8 mouse cellular contexts compared by ENCODE assay signal in genomic region chr1:92648673-92649072, GRCm38 (mm10). TPM values are rescaled to one million over a fixed set of nuclear protein-coding genes. Genes with fewer than 3 reads are reported as not detected.
DNase-seq lines count a peak whose midpoint lies in the region; ATAC-seq and TF ChIP-seq lines count a peak whose summit lies in the region.

Gene Otos, minus strand, starts transcription at chr1:92648841.

- 0 out of 2 replicates have a peak within 1 kb of the TSS, but pooled peaks have one; percentile 9 for H3K27ac ChIP-seq in midbrain, embryonic 10.5 days (replicated peaks)
- no peak within 1 kb of the TSS for H3K27ac ChIP-seq in midbrain, embryonic 16.5 days (ENCODE audit: low read length)
- H3K27ac ChIP-seq in intestine, postnatal 0 days (ENCODE audit: low read depth, low read length), result no peak within 1 kb of the TSS
- no peak within 1 kb of the TSS for H3K27ac ChIP-seq in limb, embryonic 12.5 days
- no peak within 1 kb of the TSS for H3K27ac ChIP-seq in midbrain, embryonic 15.5 days
- no peak within 1 kb of the TSS for H3K27ac ChIP-seq in spleen, adult 2 months (ENCODE audit: insufficient read depth, low read length)

- TF ChIP-seq POLR2A in spleen, adult 2 months (IDR thresholded peaks at IDR 0.05; ENCODE audit: low read depth, low read length), result no peak

- H3K9ac ChIP-seq in midbrain, embryonic 16.5 days (ENCODE audit: low read depth, low read length), result no peak within 1 kb of the TSS
- no peak within 1 kb of the TSS for H3K9ac ChIP-seq in intestine, postnatal 0 days (ENCODE audit: low read depth, low read length)
- 0 out of 2 replicates have a peak within 1 kb of the TSS, but pooled peaks have one; percentile 8 for H3K9ac ChIP-seq in limb, embryonic 12.5 days (replicated peaks)
- H3K9ac ChIP-seq in midbrain, embryonic 15.5 days, result peak within 1 kb of the TSS; percentile 16; the same call in 1 of the 2 replicates

- WGBS in midbrain, embryonic 10.5 days, result 29% methylated on average over 8 of the region's 8 CpGs
- 25% methylated on average over 8 of the region's 8 CpGs for WGBS in midbrain, embryonic 16.5 days
- 20% methylated on average over 8 of the region's 8 CpGs for WGBS in intestine, postnatal 0 days
- 32% methylated on average over 8 of the region's 8 CpGs for WGBS in limb, embryonic 12.5 days
- 27% methylated on average over 8 of the region's 8 CpGs for WGBS in midbrain, embryonic 15.5 days
- 22% methylated on average over 8 of the region's 8 CpGs for WGBS in spleen, adult 2 months

- H3K4me2 ChIP-seq in midbrain, embryonic 16.5 days (ENCODE audit: low read length), result no peak within 1 kb of the TSS
- H3K4me2 ChIP-seq in intestine, postnatal 0 days (replicated peaks; ENCODE audit: low read depth), result no peak within 1 kb of the TSS
- H3K4me2 ChIP-seq in limb, embryonic 12.5 days, result peak within 1 kb of the TSS; percentile 20; the same call in 1 of the 2 replicates
- H3K4me2 ChIP-seq in midbrain, embryonic 15.5 days, result peak within 1 kb of the TSS; percentile 22

- ATAC-seq in midbrain, embryonic 16.5 days, result no peak
- ATAC-seq in intestine, postnatal 0 days, result peak; percentile 64; the same call in 1 of the 2 replicates
- ATAC-seq in limb, embryonic 12.5 days (ENCODE audit: insufficient number of reproducible peaks, insufficient read depth, low FRiP score, low TSS enrichment, low read depth), result no peak
- peak; percentile 57 for ATAC-seq in midbrain, embryonic 15.5 days (replicated peaks)

- peak; percentile 87 for TF ChIP-seq CTCF in intestine, postnatal 0 days (IDR thresholded peaks at IDR 0.05; ENCODE audit: low read depth)
- TF ChIP-seq CTCF in spleen, adult 2 months (IDR thresholded peaks at IDR 0.05; ENCODE audit: extremely low read depth, insufficient read depth, insufficient read length, insufficient replicate concordance), result peak; percentile 71; the same call in 1 of the 2 replicates

- peaks cover 16% of the 10 kb centered on the region for H3K4me1 ChIP-seq in midbrain, embryonic 10.5 days
- H3K4me1 ChIP-seq in midbrain, embryonic 16.5 days (ENCODE audit: control insufficient read depth, insufficient read depth, low read length), result no peaks in the 10 kb centered on the region
- H3K4me1 ChIP-seq in intestine, postnatal 0 days (replicated peaks; ENCODE audit: control insufficient read depth, insufficient read depth, low read length), result no peaks in the 10 kb centered on the region
- H3K4me1 ChIP-seq in limb, embryonic 12.5 days (replicated peaks), result peaks cover 5% of the 10 kb centered on the region; the same call in 1 of the 2 replicates
- H3K4me1 ChIP-seq in midbrain, embryonic 15.5 days, result peaks cover 5% of the 10 kb centered on the region; the same call in 1 of the 2 replicates
- peaks cover 7% of the 10 kb centered on the region; the same call in 1 of the 2 replicates for H3K4me1 ChIP-seq in spleen, adult 2 months (ENCODE audit: control insufficient read depth, insufficient read depth, insufficient read length)

- no peak within 1 kb of the TSS for H3K4me3 ChIP-seq in midbrain, embryonic 10.5 days
- no peak within 1 kb of the TSS for H3K4me3 ChIP-seq in midbrain, embryonic 16.5 days (ENCODE audit: low read depth, low read length)
- H3K4me3 ChIP-seq in intestine, postnatal 0 days (ENCODE audit: low read depth, low read length), result no peak within 1 kb of the TSS
- H3K4me3 ChIP-seq in limb, embryonic 12.5 days (replicated peaks), result no peak within 1 kb of the TSS
- H3K4me3 ChIP-seq in midbrain, embryonic 15.5 days, result no peak within 1 kb of the TSS
- H3K4me3 ChIP-seq in spleen, adult 2 months (ENCODE audit: extremely low read depth, insufficient read depth, insufficient read length), result peak within 1 kb of the TSS; percentile 31; the same call in 1 of the 2 replicates

- H3K9me3 ChIP-seq in midbrain, embryonic 10.5 days (replicated peaks), result no peaks in the 10 kb centered on the region
- no peaks in the 10 kb centered on the region for H3K9me3 ChIP-seq in midbrain, embryonic 16.5 days (replicated peaks; ENCODE audit: control insufficient read depth, low read length, poor library complexity, severe bottlenecking)
- no peaks in the 10 kb centered on the region for H3K9me3 ChIP-seq in intestine, postnatal 0 days (ENCODE audit: control insufficient read depth)
- no peaks in the 10 kb centered on the region for H3K9me3 ChIP-seq in limb, embryonic 12.5 days
- no peaks in the 10 kb centered on the region for H3K9me3 ChIP-seq in midbrain, embryonic 15.5 days

- peak; percentile 80 for DNase-seq in midbrain, embryonic 10.5 days (ENCODE audit: low spot score)
- DNase-seq in cerebellum, postnatal 36 days, result peak; percentile 79 to 81
- peak; percentile 29 to 61 for DNase-seq in gastrocnemius, adult 8-10 months (ENCODE audit: low spot score in 2 of 2)
- DNase-seq in spleen, adult 2 months (ENCODE audit: low read depth in 1 of 2, low spot score in 2 of 2), result peak; percentile 30 to 36

- H3K27me3 ChIP-seq in midbrain, embryonic 10.5 days (ENCODE audit: low read depth, poor library complexity, severe bottlenecking), result peaks cover 6% of the 10 kb centered on the region; the same call in 1 of the 2 replicates
- no peaks in the 10 kb centered on the region for H3K27me3 ChIP-seq in midbrain, embryonic 16.5 days (ENCODE audit: control insufficient read depth, insufficient read depth, low read depth, low read length)
- H3K27me3 ChIP-seq in intestine, postnatal 0 days (replicated peaks; ENCODE audit: control insufficient read depth, insufficient read depth, low read length), result no peaks in the 10 kb centered on the region
- peaks cover 6% of the 10 kb centered on the region for H3K27me3 ChIP-seq in limb, embryonic 12.5 days
- 0 out of 2 replicates have a peak, but pooled peaks cover 3% of the 10 kb centered on the region for H3K27me3 ChIP-seq in midbrain, embryonic 15.5 days (replicated peaks)
- H3K27me3 ChIP-seq in spleen, adult 2 months (ENCODE audit: control insufficient read depth, insufficient read depth, low read length), result no peaks in the 10 kb centered on the region

- H3K36me3 ChIP-seq in midbrain, embryonic 10.5 days, result no peaks in the 10 kb centered on the region
- H3K36me3 ChIP-seq in midbrain, embryonic 16.5 days (ENCODE audit: control insufficient read depth, insufficient read depth, low read length), result no peaks in the 10 kb centered on the region
- no peaks in the 10 kb centered on the region for H3K36me3 ChIP-seq in intestine, postnatal 0 days (ENCODE audit: control insufficient read depth, insufficient read depth)
- no peaks in the 10 kb centered on the region for H3K36me3 ChIP-seq in limb, embryonic 12.5 days
- H3K36me3 ChIP-seq in midbrain, embryonic 15.5 days (replicated peaks), result no peaks in the 10 kb centered on the region
- H3K36me3 ChIP-seq in spleen, adult 2 months (ENCODE audit: control insufficient read depth, insufficient read depth, low read length), result no peaks in the 10 kb centered on the region

RNA-seq across cellular contexts. Expression of gene Otos, which starts in this region (rescaled TPM):
- 0.07 TPM in 1 of 2 replicates, not detected in the other for polyA plus RNA-seq in midbrain, embryonic 10.5 days (2016; fragmentation: Nextera tagmentation; extraction: Ambion mirVana)
- 0.65 TPM in 1 of 2 replicates, not detected in the other for polyA plus RNA-seq in midbrain, embryonic 16.5 days (2015; fragmentation: Nextera tagmentation; extraction: Ambion mirVana)
- total RNA-seq in gastrocnemius, adult 8-10 months (2022), result not detected
- polyA plus RNA-seq in intestine, postnatal 0 days (2015; fragmentation: Nextera tagmentation; extraction: Ambion mirVana), result not detected in 2 replicates
- polyA plus RNA-seq in limb, embryonic 12.5 days (2016; fragmentation: Nextera tagmentation; extraction: Ambion mirVana), result not detected in 2 replicates
- 0.35 TPM in 1 of 2 replicates, not detected in the other for polyA plus RNA-seq in midbrain, embryonic 15.5 days (2015; fragmentation: Nextera tagmentation; extraction: Ambion mirVana)
- 0.41 and 0.58 TPM in 2 replicates for polyA plus RNA-seq in spleen, adult 2 months (2012; rRNA removed)

Comparison
In these comparisons a context has a peak if more than half of its experiments do, and no peak if none do; other contexts are left out.
1. Peak in DNase-seq and H3K27ac ChIP-seq in midbrain, embryonic 10.5 days; RNA of the gene not detected or under 1 TPM.
2. Peak in DNase-seq in gastrocnemius, adult 8-10 months; RNA of the gene not detected or under 1 TPM.
3. Peak in ATAC-seq in intestine, postnatal 0 days; RNA of the gene not detected or under 1 TPM.
4. Peak in ATAC-seq, H3K9ac ChIP-seq and H3K4me2 ChIP-seq in midbrain, embryonic 15.5 days; RNA of the gene not detected or under 1 TPM.
5. Peak in DNase-seq and H3K4me3 ChIP-seq in spleen, adult 2 months; RNA of the gene not detected or under 1 TPM.